Mouse (Mus musculus): ENCODE data around the gene Cnot1. TPM values are rescaled to one million over a fixed set of nuclear protein-coding genes. Genes with fewer than 3 reads are reported as not detected.

The Cnot1 gene
- polyA plus RNA-seq (2015; fragmentation: Nextera tagmentation; extraction: Ambion mirVana) = 49.2 and 51.2 TPM in 2 replicates

DNA sequence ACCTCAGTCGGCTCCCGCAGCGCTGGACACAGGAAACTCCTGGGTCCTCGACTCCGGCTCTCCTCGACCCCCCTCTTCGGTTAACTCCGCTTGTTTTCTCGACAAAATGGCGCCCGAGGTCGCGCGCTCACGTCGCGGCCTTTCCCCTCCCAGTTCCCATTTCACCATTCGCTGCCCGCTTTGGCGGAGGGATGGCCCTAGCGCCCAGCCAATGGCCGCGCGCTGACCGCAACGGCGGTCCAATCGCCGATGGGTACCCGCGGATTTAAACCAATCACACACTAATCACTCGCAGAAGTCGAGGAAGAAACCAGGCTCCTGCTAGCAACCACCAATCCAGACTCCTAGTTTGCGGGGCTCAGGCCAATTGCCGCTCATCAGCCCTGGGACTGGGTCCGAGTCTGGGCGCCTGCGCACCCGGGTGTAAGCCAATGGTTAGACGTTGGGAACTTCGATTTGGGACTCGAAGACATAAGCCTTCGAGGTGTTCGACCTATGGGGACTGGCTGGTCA, at the start of gene Cnot1:
Gene Cnot1 (minus strand): TSS at position 134 of the 513 bp plus-strand sequence.
- H3K9me3 ChIP-seq (replicated peaks; ENCODE audit: control insufficient read depth, low read length) = no peaks in the 10 kb centered on the region
- ATAC-seq (replicated peaks; ENCODE audit: extremely low read depth, insufficient read depth, low FRiP score) = peak; percentile 88
- peak within 1 kb of the TSS; percentile 99 for H3K27ac ChIP-seq (ENCODE audit: low read length)

DNA sequence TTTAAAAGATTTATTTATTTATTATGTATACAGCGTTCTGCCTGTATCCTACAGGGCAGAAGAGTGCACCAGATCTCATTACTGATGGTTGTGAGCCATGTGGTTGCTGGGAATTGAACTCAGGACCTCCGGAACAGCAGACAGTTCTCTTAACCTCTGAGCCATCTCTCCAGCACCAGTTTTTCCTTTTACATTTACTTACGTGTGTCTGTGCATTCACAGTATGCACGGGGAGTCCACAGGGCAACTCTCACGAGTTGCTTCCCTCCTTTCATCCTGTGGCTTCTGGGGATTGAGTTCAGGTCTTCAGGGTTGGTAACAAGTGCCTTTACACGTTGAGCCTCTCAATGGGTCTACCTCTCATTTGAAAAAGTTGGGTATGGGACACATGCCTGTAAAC, 46.9 kb upstream of the Cnot1 start:
- H3K4me1 ChIP-seq (ENCODE audit: control insufficient read depth, insufficient read depth, low read length) = peaks cover 14% of the 10 kb centered on the region
- H3K9ac ChIP-seq (ENCODE audit: low read length) = no peak overlapping the region
- no peaks in the 10 kb centered on the region for H3K36me3 ChIP-seq (ENCODE audit: control insufficient read depth, insufficient read depth)
- ATAC-seq (replicated peaks; ENCODE audit: extremely low read depth, insufficient read depth, low FRiP score) = no peak
- WGBS = 80% methylated on average over 6 of the region's 6 CpGs
- H3K27me3 ChIP-seq (ENCODE audit: control insufficient read depth, insufficient read depth, low read length) = no peaks in the 10 kb centered on the region
- no peak overlapping the region for H3K4me2 ChIP-seq (ENCODE audit: low read depth, low read length)
- H3K27ac ChIP-seq (ENCODE audit: low read length) = no peak overlapping the region
- H3K4me3 ChIP-seq (ENCODE audit: low read length) = no peak overlapping the region
- H3K9me3 ChIP-seq (replicated peaks; ENCODE audit: control insufficient read depth, low read length) = no peaks in the 10 kb centered on the region

More for the DNA sequence above, at the start of gene Cnot1:
- H3K9ac ChIP-seq (ENCODE audit: low read length) = peak within 1 kb of the TSS; percentile 99
- H3K27me3 ChIP-seq (ENCODE audit: control insufficient read depth, insufficient read depth, low read length) = no peaks in the 10 kb centered on the region
- H3K4me3 ChIP-seq (ENCODE audit: low read length) = peak within 1 kb of the TSS; percentile 96
- peaks cover 39% of the 10 kb centered on the region for H3K4me1 ChIP-seq (ENCODE audit: control insufficient read depth, insufficient read depth, low read length)
- H3K36me3 ChIP-seq (ENCODE audit: control insufficient read depth, insufficient read depth) = peaks cover 3% of the 10 kb centered on the region; the same call in 1 of the 2 replicates
- under 1% methylated on average over 44 of the region's 44 CpGs for WGBS
- H3K4me2 ChIP-seq (ENCODE audit: low read depth, low read length) = peak within 1 kb of the TSS; percentile 98

DNA sequence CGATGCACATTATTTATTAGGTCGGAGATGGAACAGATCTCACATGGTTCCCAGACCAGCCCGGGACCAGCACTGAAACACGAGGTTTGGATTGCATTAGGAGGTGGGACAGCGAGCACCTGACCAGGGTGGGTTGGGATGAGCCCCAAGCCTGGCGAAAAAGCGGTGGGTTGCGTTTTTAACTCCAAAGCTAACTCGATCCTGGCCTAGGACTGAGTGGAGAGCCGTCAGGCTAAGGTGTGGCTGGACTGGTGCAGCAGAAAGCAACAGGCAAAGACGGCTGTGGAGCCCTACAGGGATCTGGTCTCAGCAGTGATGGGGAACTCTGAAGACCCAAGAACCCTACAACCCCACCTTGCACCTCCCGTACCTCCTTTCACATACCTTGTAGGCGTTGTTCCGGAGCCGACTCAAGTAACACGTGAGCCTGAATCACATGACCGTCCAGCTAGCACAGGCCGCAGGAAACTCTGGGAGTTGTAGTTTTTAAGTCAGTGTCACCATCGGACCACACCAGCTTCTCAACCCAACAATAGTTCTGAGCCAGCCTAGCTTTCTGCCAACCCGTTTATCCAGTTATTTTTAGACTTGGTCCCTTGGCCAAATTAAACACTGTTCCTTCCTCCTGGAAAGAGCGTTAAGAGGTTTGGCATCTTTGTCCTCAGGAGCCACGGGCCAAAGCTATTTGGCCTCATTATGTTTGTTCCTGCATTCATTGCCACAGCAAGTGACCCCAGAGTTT, 46.0 kb upstream of the Cnot1 start, which contains the start of gene Slc38a7:
Gene Slc38a7 (minus strand): TSS at position 438 of the 742 bp plus-strand sequence.
- Histone ChIP-seq H3K27ac (ENCODE audit: low read length) (peak within 1 kb of the TSS; percentile 56), H3K4me1 (ENCODE audit: control insufficient read depth, insufficient read depth, low read length) (peaks cover 14% of the 10 kb centered on the region), H3K27me3 (ENCODE audit: control insufficient read depth, insufficient read depth, low read length) (no peaks in the 10 kb centered on the region), H3K4me2 (ENCODE audit: low read depth, low read length) (peak within 1 kb of the TSS; percentile 94), H3K9me3 (replicated peaks; ENCODE audit: control insufficient read depth, low read length) (no peaks in the 10 kb centered on the region), H3K4me3 (ENCODE audit: low read length) (peak within 1 kb of the TSS; percentile 77), H3K36me3 (ENCODE audit: control insufficient read depth, insufficient read depth) (peaks cover under 1% of the 10 kb centered on the region; the same call in 1 of the 2 replicates), H3K9ac (ENCODE audit: low read length) (peak within 1 kb of the TSS; percentile 80)
- WGBS = 14% methylated on average over 22 of the region's 22 CpGs
- peak; percentile 96 for ATAC-seq (replicated peaks; ENCODE audit: extremely low read depth, insufficient read depth, low FRiP score)

DNA sequence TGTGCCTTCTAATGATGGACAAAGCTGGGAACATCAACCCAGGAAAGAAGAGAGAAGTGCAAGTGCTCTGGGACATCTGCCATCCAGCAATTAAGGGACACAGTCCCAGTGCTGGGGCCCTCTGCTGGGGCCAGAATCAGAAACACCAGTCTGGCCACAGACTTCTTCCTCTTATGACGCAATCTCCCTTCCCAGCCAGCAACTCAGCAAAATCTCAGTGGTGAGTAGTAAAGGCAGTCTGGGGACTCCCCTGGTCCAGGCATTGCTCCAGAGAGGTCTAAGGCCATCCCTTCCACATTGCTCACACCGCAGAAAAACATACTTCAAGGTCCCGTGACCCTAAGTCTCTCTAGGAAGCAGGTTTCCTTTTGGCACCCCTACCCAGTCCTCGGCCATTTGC, 45.0 kb upstream of the Cnot1 start:
- Histone ChIP-seq H3K4me2 (ENCODE audit: low read depth, low read length) (peak overlapping the region; percentile 94), H3K27me3 (ENCODE audit: control insufficient read depth, insufficient read depth, low read length) (no peaks in the 10 kb centered on the region), H3K9me3 (replicated peaks; ENCODE audit: control insufficient read depth, low read length) (no peaks in the 10 kb centered on the region), H3K4me3 (ENCODE audit: low read length) (peak overlapping the region; percentile 77), H3K4me1 (ENCODE audit: control insufficient read depth, insufficient read depth, low read length) (peaks cover 14% of the 10 kb centered on the region), H3K27ac (ENCODE audit: low read length) (no peak overlapping the region), H3K36me3 (ENCODE audit: control insufficient read depth, insufficient read depth) (peaks cover 7% of the 10 kb centered on the region; the same call in 1 of the 2 replicates), H3K9ac (ENCODE audit: low read length) (peak overlapping the region; percentile 80; the same call in 1 of the 2 replicates)
- WGBS = 50% methylated on average over 4 of the region's 4 CpGs
- peak; percentile 50; the same call in 1 of the 2 replicates for ATAC-seq (replicated peaks; ENCODE audit: extremely low read depth, insufficient read depth, low FRiP score)

DNA sequence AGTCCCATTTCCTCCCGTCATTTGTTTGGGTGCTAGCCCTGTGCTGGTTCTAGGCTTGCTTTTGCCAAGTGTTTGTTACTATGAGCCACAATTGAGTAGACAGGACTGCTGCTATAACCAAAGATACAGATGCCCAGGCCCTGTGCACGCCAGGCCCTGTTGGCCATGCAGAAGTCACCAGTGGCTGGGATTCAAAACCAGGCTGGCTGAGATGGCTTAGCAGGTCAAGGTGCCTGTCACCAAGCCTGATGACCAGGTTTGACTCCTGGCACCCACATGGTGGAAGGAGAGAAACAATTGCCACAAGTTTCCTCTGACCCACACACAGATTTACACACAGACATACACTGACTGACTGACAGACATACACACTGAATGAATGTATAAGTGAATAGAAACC, 43.1 kb upstream of the Cnot1 start:
- Histone ChIP-seq H3K4me3 (ENCODE audit: low read length) (no peak overlapping the region), H3K4me1 (ENCODE audit: control insufficient read depth, insufficient read depth, low read length) (peaks cover 19% of the 10 kb centered on the region), H3K36me3 (ENCODE audit: control insufficient read depth, insufficient read depth) (peaks cover 7% of the 10 kb centered on the region; the same call in 1 of the 2 replicates), H3K9me3 (replicated peaks; ENCODE audit: control insufficient read depth, low read length) (no peaks in the 10 kb centered on the region), H3K27me3 (ENCODE audit: control insufficient read depth, insufficient read depth, low read length) (no peaks in the 10 kb centered on the region), H3K27ac (ENCODE audit: low read length) (no peak overlapping the region), H3K4me2 (ENCODE audit: low read depth, low read length) (no peak overlapping the region), H3K9ac (ENCODE audit: low read length) (no peak overlapping the region)
- WGBS = 85% methylated on average over 2 of the region's 2 CpGs
- ATAC-seq (replicated peaks; ENCODE audit: extremely low read depth, insufficient read depth, low FRiP score) = no peak

DNA sequence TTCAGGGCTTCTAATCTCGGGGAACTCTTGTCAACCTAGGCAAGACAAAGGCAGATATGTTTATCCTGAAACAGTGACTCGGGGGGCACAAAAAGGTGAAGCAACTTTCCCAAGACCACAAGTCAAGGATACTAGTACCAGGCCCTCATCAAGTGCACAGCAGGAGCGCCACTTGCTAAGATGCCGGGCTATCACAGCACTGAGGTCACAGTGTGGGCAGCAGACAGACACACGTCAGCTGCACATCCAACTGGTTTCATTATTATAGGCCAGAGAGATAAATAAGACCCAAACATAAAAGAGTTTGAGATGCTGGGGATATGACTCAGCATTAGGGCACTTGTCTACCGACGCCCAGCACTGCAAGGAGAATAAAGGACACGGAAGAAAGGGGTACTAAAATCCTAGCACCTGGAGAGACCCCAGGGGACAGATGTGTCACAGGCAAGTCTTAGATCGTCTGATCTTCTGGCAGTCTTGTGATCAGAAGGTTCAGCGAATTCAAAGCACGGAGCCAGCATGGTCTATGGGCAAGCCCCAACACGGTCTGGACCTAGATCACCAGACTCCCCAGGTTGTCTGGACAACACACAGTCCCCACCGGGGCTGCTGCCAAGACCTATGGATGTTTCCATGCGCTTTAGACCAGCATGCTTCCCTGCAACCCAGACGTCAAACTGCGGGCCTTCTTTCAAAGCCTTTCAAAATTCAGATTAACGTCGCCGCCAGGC, 41.6 kb upstream of the Cnot1 start:
- Histone ChIP-seq H3K27me3 (ENCODE audit: control insufficient read depth, insufficient read depth, low read length) (no peaks in the 10 kb centered on the region), H3K27ac (ENCODE audit: low read length) (no peak overlapping the region), H3K4me2 (ENCODE audit: low read depth, low read length) (no peak overlapping the region), H3K9me3 (replicated peaks; ENCODE audit: control insufficient read depth, low read length) (no peaks in the 10 kb centered on the region), H3K4me1 (ENCODE audit: control insufficient read depth, insufficient read depth, low read length) (peaks cover 20% of the 10 kb centered on the region), H3K9ac (ENCODE audit: low read length) (no peak overlapping the region), H3K36me3 (ENCODE audit: control insufficient read depth, insufficient read depth) (peaks cover 9% of the 10 kb centered on the region; the same call in 1 of the 2 replicates), H3K4me3 (ENCODE audit: low read length) (no peak overlapping the region)
- ATAC-seq (replicated peaks; ENCODE audit: extremely low read depth, insufficient read depth, low FRiP score) = no peak
- WGBS = 87% methylated on average over 19 of the region's 19 CpGs

DNA sequence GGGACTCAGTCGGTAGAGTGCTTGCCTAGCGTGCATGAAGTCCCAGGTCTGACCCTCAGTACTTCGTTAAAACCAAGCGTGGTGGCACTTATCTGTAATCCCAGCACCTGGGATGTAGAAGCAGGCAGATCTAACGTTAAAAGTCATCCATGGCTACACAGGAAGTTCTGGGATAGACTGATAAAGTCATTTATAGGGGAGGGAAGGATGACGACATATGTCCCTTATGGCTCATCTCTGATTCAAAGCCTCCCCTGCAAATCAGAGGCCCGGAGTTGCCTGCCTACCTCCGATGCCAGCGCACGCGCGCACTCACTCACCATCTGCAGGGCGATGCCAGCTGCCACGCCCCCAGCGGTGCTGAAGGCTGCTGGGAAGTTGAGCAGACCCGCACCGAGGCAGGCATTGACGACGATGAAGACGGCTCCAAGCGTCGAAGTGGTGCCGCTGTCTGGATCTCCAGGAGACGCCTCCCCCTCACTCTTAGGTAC, 40.8 kb upstream of the Cnot1 start:
- Histone ChIP-seq H3K4me2 (ENCODE audit: low read depth, low read length) (no peak overlapping the region), H3K4me1 (ENCODE audit: control insufficient read depth, insufficient read depth, low read length) (peaks cover 16% of the 10 kb centered on the region), H3K4me3 (ENCODE audit: low read length) (no peak overlapping the region), H3K36me3 (ENCODE audit: control insufficient read depth, insufficient read depth) (peaks cover 9% of the 10 kb centered on the region; the same call in 1 of the 2 replicates), H3K27ac (ENCODE audit: low read length) (no peak overlapping the region), H3K27me3 (ENCODE audit: control insufficient read depth, insufficient read depth, low read length) (no peaks in the 10 kb centered on the region), H3K9ac (ENCODE audit: low read length) (no peak overlapping the region), H3K9me3 (replicated peaks; ENCODE audit: control insufficient read depth, low read length) (no peaks in the 10 kb centered on the region)
- WGBS = 74% methylated on average over 24 of the region's 24 CpGs
- ATAC-seq (replicated peaks; ENCODE audit: extremely low read depth, insufficient read depth, low FRiP score) = no peak

DNA sequence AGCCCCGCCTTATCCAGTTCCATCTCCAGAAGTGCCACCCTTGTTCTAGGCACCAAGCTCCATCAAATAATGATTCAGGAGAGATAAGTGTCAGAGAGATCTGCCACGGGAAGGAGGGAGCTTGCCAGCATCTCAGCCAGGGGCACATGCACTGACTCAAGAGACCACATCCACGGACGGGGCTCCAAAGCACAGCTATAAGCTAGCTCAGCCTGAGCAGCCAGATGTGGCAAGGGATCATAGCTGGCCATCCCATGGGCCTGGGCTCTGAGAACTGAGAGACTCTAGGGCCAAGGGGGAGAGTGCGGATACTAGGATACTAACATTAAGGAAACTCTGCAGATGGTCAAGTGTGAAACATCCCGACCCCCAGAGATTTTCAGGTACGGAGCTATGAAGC, 37.8 kb upstream of the Cnot1 start:
- Histone ChIP-seq H3K36me3 (ENCODE audit: control insufficient read depth, insufficient read depth) (peaks cover 16% of the 10 kb centered on the region), H3K4me1 (ENCODE audit: control insufficient read depth, insufficient read depth, low read length) (peaks cover 5% of the 10 kb centered on the region; the same call in 1 of the 2 replicates), H3K9me3 (replicated peaks; ENCODE audit: control insufficient read depth, low read length) (no peaks in the 10 kb centered on the region), H3K27me3 (ENCODE audit: control insufficient read depth, insufficient read depth, low read length) (no peaks in the 10 kb centered on the region), H3K27ac (ENCODE audit: low read length) (no peak overlapping the region), H3K9ac (ENCODE audit: low read length) (no peak overlapping the region), H3K4me3 (ENCODE audit: low read length) (no peak overlapping the region), H3K4me2 (ENCODE audit: low read depth, low read length) (no peak overlapping the region)
- ATAC-seq (replicated peaks; ENCODE audit: extremely low read depth, insufficient read depth, low FRiP score) = no peak
- WGBS = 82% methylated on average over 7 of the region's 7 CpGs
